Mouse (Mus musculus) frontal cortex, postnatal 36 days (tissue): ENCODE measurements around the gene Lrig3.

Experiments
- DNase-seq, 2 experiments: peaks; one replicate each; pipeline ENCODE4 v3.0.0; 2022; ENCODE audit warnings: low spot score in 2 of 2

Lrig3 gene

GRCm38 (mm10) chr10:125964709-125965108 is 1.3 kb upstream of the Lrig3 start:
- DNase-seq: no peak

GRCm38 (mm10) chr10:125966481-125967251 is 698 bp downstream of the Lrig3 start:
- DNase-seq: peak in 1 of 2 experiments; percentile 6

GRCm38 (mm10) chr10:125967436-125968160 is 1.6 kb downstream of the Lrig3 start:
- DNase-seq: no peak

- DNase-seq: no peak
Observed at GRCm38 (mm10) chr10:125968191-125969132, 2.5 kb downstream of the Lrig3 start.

- DNase-seq: no peak
Observed at GRCm38 (mm10) chr10:125969133-125969490, 3.1 kb downstream of the Lrig3 start.

GRCm38 (mm10) chr10:125970031-125970430 is 4.1 kb downstream of the Lrig3 start:
- DNase-seq: no peak

DNA sequence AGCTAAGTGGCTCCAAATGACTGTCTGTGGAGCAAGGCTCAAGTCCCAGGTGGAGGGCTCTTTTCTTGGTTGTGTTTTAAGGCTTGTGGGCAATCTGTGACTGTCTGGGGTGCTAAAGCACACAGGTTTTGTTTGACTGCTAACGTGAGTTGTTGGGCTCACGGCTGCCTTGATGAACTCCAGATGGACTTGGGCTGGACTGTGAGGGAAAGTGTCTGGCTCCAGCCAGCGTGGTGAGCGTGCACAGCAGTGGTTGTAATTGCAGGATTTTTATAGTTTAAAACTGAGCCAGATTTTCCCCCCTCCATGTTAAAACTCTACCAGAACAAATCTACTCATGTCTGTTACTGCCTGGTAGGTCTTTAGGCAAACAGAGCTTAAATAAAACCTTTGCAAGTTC is 4.5 kb downstream of the Lrig3 start:
- no peak for DNase-seq

DNA sequence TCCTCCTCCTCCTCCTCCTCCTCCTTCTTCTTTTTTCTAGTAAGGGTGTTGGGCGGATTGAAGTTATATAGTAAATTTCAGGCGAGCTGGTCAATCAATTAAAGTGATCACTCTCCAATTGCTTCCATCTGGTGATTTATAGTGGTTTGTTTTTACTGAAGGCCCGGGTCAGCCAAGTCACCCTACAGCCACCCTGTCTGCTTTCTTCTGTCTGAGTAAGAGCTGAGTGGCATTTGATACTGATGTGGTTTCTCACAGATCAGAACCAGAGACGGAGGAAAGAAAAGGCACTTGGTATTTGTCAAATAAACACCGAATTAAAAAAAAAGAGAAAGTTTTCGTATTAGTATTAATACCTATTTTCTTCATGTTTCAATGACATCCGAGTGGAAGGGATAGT is 7.8 kb downstream of the Lrig3 start:
- no peak for DNase-seq

GRCm38 (mm10) chr10:125981938-125982337 is 16.0 kb downstream of the Lrig3 start:
- DNase-seq: no peak

DNA sequence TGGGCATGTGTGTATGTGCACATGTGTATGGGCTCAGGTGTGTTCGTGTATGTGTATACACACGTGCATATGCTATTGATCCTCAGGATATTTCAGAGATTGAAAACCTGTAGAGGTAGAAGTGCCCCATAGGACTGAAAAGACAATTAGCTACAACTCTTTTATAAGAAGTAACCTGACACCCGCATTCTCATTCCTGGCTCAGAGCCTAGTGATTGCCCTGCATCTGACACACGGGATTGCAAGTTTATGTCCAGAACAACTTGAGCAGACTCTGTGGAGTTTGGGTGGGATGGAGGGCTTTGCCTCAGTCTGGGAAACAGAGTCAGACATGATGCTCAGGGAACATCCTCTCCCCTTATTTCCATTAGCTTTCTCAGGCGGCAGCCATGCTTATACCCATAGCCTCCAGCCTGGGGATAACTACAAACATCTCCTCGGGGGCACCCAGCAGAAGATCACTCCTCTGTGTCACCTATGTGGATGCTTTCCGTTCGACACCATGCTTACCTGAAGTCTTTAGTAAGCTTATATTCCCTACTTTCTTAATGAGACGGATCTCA is 18.6 kb downstream of the Lrig3 start:
- no peak for DNase-seq

GRCm38 (mm10) chr10:125985795-125986194 is 19.8 kb downstream of the Lrig3 start:
- DNase-seq: no peak

DNA sequence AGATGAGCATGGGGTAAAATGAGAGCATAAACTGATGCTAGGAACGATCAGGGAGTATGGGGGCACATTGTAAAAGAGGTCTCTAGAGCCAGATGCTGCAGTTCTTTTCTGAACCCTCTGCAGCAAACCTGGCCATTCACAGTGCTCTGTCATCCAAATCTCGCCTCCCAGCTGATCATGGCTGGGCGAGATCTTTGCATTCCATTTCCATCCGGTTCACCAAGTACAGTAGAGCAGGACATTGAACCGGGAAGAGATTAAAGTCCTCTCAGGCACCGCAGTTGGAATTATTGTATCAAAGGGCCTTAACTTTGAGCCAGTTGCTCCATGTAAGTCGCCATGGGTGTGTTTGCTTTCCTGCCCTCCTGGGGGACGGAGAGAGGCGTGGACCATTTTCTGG is 20.5 kb downstream of the Lrig3 start:
- no peak for DNase-seq

DNA sequence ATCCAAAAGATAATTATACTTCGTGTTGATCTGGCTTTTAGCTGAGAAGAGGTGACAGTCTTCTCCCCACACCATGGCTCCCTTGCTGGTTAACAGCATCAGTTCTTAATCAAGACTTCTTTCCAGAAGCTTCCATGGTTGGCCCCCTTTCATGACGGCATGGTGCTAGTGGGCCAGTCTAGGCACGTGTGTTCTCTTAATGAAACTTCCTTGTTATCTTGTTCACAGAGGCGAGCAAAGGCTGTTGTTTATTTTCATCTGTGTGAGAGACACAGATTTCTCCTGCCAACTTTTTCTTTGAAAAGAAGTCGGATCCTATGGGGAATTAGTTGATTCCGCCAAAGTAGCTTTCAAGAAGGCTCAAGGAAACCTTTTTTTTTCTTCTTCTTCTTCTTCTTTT is 21.3 kb downstream of the Lrig3 start:
- DNase-seq: no peak

GRCm38 (mm10) chr10:125988037-125988436 is 22.1 kb downstream of the Lrig3 start:
- DNase-seq: no peak

DNA sequence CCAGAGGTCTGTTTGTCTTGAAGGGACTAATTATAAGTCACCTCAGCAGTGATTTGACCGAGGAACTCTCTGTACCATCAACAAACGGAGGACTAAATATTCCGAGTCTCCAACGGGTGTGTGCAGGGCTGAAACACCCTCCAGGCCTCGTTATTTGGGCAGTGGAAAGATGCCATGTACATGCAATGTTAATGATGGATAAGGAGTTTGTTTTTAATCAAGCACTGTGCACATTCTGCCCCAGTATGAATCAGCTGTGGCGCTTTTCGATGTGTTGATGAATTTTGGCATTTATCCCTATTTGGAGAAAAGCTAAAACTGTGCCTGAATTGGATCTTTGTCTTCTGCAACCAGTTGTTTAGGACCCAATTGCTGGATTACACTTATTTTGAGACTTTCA is 23.9 kb downstream of the Lrig3 start:
- DNase-seq: no peak

DNA sequence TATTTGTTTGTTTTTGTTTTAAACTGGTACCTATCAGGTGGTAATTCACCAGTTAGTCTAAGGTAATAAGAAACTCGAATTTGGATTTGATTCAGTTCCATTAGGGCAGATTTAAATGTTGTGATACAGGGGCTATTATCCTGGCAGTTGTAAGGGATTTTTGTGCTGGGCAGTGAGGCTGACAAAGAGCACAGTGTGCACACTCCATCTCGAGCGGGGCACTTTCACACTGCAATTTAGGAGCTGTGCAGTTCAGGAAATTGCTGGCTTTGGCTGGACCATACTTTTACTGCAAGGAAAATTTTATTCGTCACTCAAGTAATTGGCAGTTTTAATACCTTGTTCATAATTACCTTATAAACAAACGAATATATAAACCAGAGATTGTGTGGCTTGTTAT is 24.4 kb downstream of the Lrig3 start:
- DNase-seq: no peak

DNA sequence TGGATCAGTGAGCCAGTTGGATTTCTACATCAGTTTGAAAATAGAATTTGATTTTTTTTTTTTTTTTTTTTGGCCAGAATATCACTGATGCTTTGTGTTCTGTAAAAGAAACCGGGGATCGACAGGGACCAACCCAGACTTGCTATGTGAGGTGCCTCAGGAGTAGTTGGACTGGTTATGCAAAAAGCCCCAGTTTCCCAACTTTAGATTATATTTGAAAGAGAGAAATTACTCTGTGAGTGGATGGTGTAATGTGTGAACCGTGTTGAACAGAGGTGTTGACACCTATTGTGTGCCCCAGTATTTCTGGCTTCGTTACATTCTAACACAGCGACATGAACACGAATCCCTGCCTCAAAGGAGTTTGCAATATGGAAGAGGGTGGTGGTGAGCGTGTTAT is 25.9 kb downstream of the Lrig3 start:
- no peak for DNase-seq

GRCm38 (mm10) chr10:125994855-125995254 is 28.9 kb downstream of the Lrig3 start:
- DNase-seq: no peak

DNA sequence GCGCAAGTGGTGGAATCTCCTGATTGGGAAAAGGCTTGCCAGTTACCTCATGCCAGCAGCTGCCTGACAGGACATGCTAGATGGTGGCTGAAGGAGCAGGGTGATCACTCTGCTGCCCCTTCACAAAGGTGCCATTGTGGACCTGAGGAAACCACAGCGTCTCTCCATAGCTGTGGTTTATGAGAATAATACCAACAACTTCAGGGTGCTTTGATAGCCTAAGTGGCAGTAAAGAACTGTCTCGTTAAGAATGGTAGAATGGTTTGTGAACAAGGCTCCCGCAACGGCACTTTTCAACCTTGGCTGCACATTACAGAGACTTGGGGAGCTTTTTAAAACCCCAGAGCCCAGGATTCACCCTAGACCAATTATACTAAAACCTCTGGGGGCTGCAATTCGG is 29.7 kb downstream of the Lrig3 start:
- no peak for DNase-seq

DNA sequence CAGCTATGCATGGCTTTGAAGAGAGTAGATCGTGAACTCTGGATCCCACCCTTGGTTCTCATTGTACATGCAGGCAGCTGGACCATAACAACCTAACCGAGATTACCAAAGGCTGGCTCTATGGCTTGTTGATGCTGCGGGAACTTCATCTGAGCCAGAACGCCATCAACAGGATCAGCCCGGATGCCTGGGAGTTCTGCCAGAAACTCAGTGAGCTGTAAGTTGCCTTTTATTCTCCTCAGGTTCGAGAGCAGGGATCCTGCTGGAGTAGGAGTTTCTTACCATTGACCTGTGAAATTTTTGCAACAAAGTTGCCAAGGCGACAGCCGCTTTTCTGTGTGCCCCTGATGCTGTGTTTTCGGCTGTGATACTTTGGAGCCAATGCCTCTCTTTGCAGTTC is 31.0 kb downstream of the Lrig3 start:
- no peak for DNase-seq

- no peak for DNase-seq
Observed at GRCm38 (mm10) chr10:125999561-125999960, 33.6 kb downstream of the Lrig3 start.

DNA sequence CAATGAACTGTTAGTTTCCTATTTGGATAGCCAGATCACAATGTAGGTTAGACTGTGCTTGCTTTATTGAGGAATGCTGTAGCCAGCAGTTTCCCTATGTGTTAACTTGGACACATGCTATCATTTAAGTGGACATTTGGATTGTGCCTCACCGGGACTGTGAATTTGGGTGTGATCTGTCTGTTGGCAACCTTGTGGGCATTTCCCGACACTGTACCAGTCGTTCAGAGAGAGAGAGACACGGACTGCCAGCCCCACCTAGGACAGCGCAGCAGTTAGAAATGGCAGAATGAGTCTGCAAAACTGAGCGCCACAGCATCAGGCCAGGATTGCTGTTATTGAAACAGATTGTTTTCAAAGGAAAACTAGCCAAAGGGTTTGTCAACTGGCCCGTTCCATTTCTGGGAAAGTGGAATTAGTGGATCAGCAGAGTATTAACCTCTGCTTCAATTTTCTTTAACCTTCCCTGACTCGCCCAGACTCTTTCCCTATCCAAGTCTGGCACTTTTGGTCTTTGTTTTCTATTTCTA is 35.0 kb downstream of the Lrig3 start:
- DNase-seq: no peak
